Mouse (Mus musculus) ovary, adult 2 months (tissue): ENCODE results near the gene Ppp1r12a. TPM values are rescaled to one million over a fixed set of nuclear protein-coding genes. Genes with fewer than 3 reads are reported as not detected.

Experiments
- polyA plus RNA-seq: library from polyadenylated mRNA; depleted of rRNA; stranded (reverse); fragments of >200 nt; gene quantifications from 2 replicates; pipeline ENCODE4 v1.2.3, GENCODE M21; 2012; rRNA removed

The Ppp1r12a gene
- 25.0 and 26.3 TPM in 2 replicates for polyA plus RNA-seq

DNA sequence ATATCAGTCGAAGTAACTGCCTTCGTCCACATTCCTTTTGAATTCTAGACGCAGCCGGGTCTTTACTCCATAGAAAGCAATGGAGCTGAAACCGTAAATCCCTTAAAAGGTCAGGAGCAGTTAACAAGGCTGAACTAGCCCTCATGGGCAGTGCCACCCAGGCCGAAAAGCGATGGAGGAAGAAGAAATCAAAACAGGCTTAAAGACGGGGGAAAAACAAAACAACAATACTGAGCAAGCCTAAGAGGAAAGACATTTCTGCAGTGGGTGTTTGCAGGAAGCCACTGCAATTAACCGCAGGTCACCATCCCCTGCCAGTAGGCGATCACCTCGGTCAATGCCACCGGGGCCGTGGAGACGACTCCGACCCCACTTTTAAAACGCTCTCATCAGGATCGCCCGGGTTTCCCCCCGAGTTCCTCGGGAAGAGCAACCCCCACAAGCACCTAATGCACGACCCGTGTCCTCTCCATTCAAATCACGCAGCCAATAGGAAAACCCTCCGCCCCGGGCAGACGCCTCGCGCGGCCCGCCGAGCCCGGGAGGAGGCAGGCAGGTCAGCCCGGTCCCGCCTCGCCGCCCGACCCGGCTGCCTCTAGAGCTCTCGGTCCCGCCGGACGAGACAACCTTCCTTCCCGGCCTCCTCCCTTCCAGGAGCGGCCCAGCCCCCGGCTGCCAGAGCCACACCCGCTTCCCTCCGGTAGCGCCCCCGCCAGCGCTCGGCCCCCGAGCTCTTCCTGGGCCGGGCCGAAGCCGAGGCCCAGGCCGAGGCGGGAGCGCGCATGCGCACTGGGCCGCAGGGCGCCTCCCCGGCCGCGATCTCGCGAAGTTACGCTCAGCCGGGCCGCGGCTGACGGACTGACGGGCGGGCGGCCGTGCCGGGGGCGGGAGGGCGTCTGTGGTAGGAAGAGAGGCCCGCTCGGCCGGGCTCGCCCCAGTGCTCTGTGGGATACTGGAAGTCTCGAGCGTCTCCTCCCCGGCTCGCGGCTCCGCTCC, at the start of gene Ppp1r12a:
Gene Ppp1r12a (plus strand): TSS at position 933 of the 996 bp plus-strand sequence.

DNA sequence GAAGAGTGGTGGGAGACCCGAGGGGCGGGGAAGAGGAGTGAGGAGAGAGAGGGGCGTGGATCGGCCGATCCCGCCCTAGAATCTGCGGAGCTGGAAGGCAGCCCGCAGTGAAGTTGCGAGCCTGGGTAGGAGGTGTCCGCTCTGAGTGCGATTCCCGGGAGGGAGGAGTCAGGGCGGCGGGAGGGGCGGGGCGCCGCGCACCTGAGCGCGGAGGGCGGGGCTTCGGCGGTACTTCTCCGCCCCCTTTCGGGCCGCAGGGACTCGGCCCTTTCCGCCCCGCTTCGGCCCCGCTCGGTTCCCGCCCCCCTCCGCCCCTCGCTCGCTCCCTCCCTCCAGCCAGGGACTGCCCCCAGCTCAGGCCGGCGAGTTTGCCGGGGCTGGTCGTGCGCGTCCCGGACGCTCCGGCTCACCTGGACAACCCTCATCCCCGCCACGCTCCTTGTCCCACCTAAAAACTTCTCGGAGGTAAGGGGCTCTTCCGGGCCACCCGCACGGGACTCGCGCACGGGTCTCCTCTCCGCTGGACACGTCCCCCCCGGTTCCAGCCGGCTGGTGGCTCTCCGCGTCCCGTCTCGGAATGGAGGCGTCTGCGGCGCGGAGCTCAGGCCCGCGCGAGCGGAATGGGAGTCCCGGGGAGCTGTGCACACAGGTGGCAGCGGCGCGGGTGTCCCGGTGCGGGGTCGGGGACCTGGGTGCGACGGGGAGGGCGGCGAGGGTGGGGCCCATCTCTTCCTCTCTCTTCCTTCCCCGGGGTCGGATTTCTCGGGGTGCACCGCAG, 170.0 kb downstream of the Ppp1r12a start, which contains the start of gene Pawr:
Gene Pawr (plus strand): TSS at position 338 of the 778 bp plus-strand sequence.

Other genes starting within 250 kb of the Ppp1r12a start
- 54.5 and 81.0 TPM in 2 replicates for gene Pawr, start 169.9 kb downstream of the Ppp1r12a start, polyA plus RNA-seq